Mouse (Mus musculus) monocyte, adult 5-6 weeks (primary cell): Measurements from ENCODE around the gene Stx18. TPM values are rescaled to one million over a fixed set of nuclear protein-coding genes. Genes with fewer than 3 reads are reported as not detected.

Experiments used
- ATAC-seq: fragments of 153-309, 156-312 bp; replicated peaks from 2 replicates; pipeline ENCODE4 v1.8.0; 2017; ENCODE audit warnings: mild to moderate bottlenecking; ENCODE audit not compliant: low TSS enrichment, insufficient number of reproducible peaks, severe bottlenecking, poor library complexity, low FRiP score
- total RNA-seq: library from RNA; stranded (forward); fragments of 200-1000, 200-491, 200-594 nt; gene quantifications from 3 replicates; pipeline ENCODE4 v1.2.3, GENCODE M21; 2017

Gene Stx18
- 50.6 to 57.1 TPM (median 50.7 TPM) in 3 replicates for total RNA-seq

GRCm38 (mm10) chr5:38038710-38039592, at the start of gene Stx18:
TSS of gene Stx18 (plus strand) at chr5:38038742.
- ATAC-seq = peak; percentile 84

- no peak for ATAC-seq
These were observed 46.2 kb upstream of the Stx18 start for GRCm38 (mm10) chr5:37992346-37992745.

DNA sequence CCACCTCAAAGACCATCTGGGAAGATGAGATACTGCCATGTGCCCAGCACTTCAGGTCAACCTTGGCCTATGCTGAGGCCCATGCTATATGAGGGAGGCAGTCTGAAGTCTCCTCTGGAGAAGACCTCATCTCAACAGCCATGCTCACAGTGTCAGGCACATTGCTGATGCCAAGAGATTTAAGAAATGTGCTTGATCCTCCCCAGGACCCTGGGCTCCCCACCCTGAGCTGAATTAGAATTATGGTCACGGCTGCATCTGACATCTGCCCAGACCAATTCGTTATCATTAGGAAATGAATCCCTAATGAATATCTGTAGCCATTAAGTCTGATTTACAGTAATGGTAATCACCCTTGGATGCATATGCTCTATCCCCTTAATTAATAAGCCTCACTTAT, 39.7 kb upstream of the Stx18 start:
- no peak for ATAC-seq

DNA sequence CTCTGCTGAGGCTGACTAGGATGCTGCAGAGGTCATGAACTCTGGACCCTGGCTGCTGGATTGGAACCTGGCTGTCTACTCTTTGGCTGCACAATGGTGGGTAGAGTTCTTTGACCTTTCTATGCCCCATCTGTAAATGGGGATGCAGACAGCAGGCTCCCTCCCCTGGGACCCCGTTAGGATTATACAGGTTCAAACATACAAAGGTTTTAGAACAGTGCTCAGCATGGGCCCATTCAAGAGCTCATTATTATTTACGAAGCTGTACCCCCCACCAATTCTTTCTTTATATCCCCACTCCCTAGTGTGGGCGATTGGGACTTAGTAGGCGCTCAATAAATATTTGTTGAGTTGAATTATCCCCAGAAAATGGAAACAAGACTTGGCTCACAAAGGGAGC, 36.0 kb upstream of the Stx18 start:
- no peak for ATAC-seq

DNA sequence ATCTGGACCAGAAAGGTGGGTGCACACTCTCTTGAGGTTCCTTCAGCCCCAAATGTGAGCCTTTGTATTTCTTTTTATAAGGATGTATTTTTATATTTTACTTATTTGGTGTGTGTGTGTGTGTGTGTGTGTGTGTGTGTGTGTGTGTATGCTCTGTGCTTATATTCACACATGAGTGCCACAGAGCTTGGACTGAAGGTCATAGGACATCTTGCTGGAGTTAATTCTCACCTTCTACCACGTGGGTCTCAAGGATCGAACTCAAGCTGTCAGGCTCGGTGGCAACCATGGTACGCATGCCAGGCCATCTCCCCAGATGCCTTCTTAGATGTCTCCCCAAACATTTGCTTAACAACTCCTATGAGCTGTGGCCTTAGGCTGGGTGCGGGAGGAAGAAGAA, 33.8 kb upstream of the Stx18 start:
- no peak for ATAC-seq

DNA sequence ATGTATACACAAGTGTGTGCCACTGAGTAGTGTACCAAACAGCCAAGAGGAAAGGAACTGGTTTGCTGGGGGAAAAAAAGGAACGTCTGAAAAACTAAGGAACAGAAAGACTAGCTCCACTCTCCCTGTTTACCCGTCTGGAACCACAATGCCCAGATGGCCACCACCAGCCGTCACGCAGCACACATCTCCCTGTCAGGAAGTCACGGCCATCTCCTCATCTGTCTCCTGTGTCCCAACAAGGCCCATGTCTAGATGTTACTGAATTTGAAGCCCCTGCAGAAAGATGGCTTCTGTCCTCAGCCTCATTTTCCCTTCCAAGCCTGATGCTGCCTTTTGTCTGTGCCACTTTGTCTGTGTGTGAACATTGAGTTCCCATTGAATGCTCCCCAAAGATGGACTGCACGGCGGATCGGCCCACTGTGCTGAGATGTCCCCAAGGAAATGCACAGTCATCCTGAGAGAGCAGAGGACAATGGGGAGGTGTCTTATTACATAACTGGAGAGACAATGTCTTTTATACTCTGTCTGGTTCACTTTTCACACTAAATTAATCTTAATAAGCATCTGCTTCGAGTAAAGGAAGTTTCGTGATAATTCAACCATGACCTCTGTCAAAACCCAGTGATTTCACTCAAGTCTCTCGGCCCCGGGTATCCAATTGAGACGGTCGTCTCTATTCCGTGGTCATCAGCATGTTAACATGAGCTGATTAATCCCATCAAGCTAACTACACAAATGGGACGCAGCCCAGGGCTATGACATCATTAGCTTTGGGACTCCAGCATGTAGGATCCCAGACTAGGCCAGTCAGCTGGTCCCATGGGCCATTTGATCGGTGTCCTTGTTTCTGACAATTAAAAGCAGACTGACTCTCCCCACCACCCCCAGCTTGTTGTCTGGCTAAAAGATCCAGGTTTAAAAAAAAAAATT, 31.9 kb upstream of the Stx18 start:
- no peak for ATAC-seq

DNA sequence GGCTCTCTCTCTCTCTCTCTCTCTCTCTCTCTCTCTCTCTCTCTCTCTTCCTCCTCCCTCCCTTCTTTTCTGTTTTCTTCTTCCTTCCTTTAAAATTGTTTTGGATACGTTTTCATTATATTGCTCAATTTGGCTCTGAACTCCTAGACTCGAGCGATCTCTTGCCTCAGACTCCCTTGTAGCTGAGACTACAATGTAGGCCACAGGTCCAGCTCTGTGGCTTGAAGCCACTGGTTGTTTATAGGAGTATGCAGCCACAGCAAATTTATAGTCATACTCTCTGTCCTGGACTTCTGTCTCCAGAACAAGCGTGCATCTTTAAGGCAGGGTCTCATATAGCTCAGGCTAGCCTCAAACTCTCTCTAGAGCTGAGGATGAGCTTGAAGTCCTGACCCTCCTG, 29.5 kb upstream of the Stx18 start:
- no peak for ATAC-seq

GRCm38 (mm10) chr5:38014916-38015315, 23.6 kb upstream of the Stx18 start:
- no peak for ATAC-seq

DNA sequence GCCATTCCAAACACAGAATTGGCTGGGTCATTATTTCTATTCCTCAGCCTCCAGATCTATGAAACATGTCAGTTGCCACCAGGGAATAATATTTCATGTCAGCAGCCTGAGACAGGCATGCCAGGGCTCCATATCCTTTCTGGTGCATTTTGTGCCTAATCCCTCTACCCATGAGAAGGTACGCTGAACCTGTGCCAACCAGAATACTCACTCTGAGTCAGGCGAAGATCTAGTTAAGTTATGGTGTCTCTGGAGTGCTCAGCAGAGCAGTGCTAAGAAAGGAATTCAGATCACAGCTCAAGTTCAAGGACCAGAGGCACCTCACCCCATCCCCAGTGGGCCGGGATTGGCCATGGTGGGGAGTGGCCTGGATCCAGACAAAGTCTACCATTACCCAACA, 21.6 kb upstream of the Stx18 start:
- no peak for ATAC-seq

DNA sequence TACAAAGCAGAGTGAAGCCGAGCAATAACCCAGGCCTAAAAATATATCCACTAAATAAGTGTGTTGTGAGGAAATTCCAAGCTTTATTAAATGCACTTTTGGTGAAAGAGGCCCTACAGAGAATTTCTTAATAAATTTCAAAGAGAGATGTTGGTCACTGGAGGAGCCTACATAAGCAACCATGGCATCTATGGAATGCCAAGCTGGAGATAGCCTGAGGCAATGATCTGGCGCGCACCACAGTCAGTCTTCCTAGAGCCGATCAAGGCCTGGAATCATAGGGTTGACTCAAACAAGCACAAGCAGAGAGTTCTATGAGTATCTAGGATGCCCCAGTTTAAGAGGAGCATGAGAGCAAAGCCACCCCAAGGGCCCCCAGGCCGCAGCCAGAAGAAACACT, 10.9 kb upstream of the Stx18 start:
- ATAC-seq = no peak

- ATAC-seq = no peak
These were observed 268 bp upstream of the Stx18 start for GRCm38 (mm10) chr5:38038274-38038673.

DNA sequence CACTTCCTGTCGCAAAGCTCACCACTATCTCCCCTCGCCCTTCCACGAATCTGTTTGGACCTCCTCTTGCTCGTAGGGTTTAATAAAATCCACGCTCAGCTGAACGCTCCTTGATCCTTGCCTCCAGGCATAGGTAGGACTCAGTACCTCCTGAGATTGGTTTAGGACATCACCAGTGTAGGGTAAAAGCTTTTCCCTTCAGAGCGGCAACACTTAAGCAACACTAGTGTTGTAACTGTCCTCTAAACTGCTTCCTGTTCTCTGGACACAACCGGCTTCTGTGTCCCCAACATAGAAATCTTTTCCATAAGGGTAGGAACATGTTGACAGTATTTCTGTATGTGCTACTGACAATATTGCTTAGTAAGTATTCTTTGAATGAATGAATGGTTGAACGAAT, 1.3 kb downstream of the Stx18 start:
- ATAC-seq = no peak; the same call in 1 of the 2 replicates

DNA sequence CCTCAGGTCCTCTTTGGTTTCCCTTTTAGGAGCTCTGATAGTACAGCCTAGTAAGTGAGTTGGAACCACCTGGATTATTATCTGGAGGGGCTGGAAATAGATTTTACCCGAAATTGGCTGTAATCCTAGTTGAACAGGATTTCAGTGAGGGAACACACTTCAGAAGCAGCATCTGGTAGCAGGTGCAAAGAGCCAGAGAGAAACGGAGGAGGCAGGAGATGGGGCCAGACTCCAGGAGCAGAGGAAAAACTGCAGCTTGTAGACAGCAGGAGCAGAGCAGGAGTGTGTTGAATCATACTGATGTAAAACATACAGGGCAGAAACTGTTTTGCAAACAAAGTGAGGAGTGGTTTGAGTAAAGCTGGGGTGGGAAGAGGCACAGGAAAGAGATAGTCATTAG, 6.4 kb downstream of the Stx18 start:
- no peak for ATAC-seq

- ATAC-seq = no peak
These were observed 9.6 kb downstream of the Stx18 start for GRCm38 (mm10) chr5:38048177-38048576.

- no peak for ATAC-seq
These were observed 22.5 kb downstream of the Stx18 start for GRCm38 (mm10) chr5:38061051-38061450.

DNA sequence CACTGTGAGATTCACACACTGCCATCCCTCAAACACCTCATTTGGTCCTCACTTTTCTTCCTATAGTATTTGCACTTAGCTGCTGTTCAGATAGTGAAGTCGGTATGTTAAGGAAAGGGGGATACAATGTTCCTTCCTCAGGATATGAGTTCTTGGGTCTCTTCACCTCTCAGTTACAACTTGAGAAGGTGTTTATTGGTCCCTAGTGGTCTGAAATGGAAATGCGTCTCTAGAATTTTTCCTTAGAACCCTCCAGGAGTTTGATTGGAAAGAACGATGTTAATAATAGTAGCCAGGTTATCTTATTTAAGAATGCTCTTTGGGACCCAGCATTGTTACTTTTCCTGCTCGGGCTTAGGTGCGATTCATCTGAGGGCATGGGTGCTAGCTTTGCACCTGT, 24.2 kb downstream of the Stx18 start:
- no peak for ATAC-seq

DNA sequence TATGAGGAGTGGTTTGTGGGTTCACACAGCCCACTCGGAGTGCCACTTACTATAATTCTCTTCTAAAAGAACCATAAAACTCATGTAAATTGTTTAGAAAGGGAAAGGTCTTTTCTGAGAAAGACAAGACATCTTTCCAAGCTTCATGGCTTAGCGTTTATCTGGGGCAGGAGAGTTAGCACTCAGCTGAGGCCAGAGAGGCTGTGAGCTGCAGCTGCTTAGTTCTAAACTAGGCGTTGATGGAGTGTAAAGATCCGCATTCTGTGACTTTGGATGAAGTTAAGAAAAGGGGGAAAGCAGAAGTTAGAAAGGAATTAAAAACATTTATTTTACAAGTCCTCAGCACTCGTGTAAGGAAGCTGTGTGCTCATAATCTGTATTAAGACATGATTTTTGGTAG, 24.8 kb downstream of the Stx18 start:
- ATAC-seq = no peak

GRCm38 (mm10) chr5:38064043-38064575, 25.6 kb downstream of the Stx18 start:
- no peak for ATAC-seq

DNA sequence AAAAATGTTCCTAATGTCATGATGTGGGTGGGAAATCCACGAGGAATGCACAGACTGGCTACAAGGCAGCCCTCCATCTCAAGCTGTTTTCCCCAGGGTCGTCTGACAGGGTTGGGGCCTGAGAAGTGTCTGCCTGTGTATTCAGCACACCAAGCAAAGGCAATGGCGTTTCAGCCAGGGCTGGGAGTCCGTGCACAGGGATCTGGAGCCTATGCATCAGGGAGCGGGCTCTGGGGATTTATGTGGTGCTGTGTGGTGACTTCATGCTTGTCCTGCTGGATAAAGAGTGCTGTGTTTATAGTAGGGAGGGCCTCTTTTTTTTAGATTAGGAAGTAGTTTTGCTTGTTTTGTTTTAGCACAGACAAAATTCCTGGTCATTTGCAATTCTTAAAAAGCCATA, 26.2 kb downstream of the Stx18 start:
- ATAC-seq = no peak
